Mouse (Mus musculus) frontal cortex, postnatal 10 days (tissue): Measurements from ENCODE around the gene Bola3.

Source experiments
- DNase-seq, 2 experiments: peaks; one replicate each; pipeline ENCODE4 v3.0.0; 2022; ENCODE audit warnings: low spot score in 2 of 2, mixed read lengths in 1 of 2

Bola3 gene

DNA sequence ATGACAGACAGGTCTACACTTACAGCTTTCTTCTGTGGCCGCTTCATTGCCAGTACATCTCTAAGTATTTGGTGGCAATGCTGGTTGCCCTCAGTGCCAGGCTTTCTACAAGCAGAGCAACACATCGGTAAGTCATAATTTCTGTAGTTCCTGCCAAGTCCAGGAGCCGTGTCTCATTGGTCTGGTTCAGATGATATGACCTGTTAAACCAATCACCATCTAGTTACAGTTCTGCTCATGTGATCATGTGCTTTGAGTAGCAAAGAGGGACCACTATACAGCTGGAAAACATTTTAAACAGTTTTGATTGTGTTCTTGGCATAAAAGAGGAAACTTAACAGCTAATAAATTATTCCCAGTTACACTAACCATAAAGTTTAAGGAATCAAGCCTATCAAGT lies 1.0 kb upstream of the Bola3 start:
- DNase-seq = no peak

DNA sequence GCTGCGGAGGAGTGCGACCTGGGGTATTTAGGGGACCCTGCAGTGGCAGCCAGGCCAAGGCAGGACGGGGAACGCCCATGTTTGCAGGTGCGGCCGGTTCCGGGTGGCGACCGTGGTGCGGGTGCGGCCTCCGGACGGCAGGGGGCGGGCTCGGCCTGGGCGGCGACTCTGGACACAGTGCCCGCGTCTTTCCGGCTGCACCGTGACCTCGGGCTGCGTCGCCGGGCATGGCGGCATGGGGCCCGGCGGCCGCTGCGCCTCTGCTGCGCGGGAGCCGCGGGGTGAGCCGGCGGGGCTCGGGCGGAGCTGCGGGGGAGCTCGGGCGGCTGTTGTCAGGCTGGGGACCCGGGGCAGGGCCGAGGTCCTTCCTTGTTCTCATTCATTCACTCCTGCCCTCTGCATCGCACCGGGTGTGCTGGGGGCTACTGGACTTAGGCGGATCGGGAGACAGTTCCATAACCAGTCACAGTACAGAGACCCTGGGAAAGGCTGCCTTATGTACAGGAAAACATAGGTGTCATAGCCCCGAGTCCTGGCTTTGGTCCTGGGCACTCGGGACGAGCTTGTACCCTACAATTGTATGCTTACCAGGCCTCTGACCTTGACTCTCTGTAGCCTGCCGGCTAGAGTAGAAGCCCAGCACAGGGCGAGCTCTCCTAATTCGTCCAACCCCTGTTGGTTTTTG lies 469 bp downstream of the Bola3 start:
- peak; percentile 73 to 85 for DNase-seq

DNA sequence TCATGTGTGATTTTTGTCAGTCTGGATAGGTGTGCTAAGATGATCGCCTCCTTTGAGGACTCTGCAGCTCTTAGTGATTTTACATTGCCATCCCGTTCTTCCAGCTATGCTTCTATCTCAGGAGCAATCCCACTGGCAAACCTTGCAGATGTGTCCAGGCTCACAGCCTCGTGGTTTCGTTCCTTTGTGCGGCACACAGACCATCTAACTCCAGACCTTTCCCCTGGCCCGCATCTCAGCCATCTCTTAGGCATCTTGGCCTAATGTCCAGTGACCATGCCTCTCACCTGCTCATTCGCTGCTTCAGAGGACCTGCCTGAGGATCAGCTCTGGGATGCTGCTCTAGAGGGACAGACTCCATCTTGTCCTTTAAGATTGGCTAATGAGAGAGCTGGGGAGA lies 1.2 kb downstream of the Bola3 start:
- DNase-seq = no peak

DNA sequence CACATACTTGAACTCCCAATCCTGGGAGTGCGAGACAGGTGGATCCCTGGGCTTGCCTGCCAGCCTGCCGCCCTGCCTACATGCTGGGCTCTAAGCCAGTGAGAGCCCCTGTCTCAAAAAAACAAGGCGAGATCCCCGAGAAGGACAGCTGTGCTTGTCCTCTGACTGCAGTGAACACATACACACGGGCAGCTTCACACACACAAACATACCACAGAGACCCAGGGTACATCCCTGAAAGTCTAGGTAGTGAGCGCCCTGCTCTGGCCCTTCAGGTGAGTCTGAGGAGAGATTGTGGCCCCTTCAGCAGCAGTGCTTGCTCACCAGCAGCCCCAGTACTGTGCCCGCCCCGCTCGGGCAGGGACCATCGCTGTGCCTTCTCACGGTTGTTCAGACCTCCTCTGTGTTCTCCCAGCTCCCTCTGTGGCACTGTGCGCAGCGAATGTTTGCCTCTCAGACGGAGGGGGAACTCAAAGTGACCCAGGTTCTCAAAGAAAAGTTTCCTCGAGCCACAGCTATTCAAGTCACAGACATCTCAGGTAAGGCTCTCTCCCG lies 2.0 kb downstream of the Bola3 start:
- DNase-seq = no peak

DNA sequence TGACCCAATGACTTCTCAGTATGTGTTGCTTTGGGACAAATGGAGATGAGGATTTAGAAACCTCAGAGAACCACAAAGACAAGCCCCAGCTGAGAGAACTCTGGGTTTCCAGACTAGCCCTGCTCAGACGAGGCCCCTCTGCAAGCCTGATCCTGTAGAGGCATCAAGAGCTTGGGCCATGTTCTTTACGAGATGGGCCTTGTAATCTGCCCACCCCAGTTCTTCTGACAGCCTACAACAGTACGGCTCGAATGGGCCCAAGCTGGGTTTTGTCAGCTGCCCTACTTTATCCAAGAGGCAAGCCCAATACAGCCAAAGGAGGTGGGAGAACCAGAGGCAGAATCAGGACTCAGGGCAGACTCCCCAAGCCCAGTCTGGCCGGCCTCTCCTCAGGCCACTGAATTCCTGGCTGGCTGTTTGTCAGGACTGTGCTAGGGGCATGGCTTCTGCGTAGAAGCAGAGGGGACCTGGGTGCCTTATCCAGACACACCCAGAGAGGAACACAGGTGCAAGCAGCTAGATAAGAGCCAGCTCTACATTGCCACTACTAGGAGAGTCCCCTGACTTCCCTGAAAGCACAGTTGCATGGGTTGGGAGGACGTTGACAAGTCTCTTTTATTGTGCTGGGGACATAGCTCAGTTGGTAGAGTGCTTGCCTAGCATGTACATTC lies 2.7 kb downstream of the Bola3 start:
- no peak for DNase-seq

DNA sequence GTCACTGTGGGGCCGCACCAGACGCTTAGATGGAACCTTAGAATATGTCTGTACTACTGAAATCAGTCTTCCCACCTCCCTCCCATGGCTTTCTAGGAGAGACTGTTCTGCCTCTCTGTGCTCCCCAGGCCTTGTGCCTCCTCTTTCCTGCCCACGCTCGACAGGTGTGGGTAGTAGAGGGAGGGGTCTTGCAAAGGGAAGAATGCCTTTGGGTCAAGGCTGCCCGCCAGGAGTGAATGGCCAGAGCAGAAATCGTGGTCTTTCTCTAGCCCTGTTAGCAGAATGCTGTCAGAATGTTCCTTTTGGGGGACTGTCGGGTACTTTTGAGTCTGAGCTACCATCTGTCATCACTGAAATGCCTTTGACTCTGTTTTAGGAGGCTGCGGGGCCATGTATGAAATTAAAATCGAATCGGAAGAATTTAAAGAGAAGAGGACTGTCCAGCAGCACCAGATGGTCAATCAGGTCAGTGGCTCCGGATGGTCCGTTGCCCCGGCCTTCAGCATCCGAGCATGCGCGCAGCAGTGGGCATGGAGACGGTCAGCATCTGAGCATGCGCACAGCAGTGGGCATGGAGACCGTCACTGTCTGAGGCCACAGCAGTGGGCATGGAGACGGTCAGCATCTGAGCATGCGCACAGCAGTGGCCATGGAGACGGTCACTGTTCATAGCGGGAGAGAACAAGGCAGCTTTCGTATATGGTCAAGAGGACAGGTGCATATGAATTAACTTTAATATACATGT lies 3.9 kb downstream of the Bola3 start:
- DNase-seq = peak in 1 of 2 experiments; percentile 28

DNA sequence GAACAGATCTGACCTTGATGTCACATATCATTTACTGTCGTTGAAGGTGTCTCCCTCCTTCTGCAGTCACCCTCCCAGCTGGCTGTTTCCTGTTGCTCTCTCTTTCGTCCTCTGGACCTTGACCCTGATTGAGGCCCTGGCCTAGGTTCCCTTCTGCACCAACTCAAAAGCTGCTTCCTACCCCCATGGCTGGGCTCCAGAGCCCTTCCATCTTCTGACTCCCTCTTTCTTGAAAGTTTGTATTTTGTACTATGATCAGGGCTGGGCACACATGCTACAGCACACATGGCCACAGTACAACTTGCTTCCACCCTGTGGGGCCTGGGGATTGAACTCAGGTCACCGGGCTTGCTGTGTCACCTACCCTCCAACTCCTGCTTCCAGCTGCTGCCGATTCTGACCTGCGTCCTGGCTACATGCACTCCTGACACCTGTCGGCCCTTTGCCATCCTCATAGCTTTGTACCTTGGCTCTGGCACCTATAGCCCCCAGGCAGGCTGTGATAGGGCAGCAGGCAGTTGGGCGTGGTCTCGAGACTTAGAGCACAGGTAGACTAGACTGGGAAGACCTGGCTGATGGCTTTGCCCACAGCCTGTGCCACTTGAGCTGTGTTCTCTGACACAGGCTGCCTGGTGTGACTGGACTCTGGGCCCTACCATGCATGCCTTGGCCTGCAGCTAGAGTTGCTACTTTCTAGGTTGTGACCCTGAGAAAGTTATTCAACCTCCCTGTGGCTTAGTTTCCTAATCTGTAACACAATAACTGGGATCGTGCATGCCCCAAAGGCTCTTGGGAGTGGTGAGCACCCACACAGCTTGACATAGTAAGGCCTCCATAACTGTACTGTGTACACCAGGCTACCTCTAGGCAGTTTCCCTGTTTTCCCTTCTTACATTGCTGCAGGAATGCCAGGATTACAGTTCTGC lies 6.2 kb downstream of the Bola3 start:
- no peak for DNase-seq

DNA sequence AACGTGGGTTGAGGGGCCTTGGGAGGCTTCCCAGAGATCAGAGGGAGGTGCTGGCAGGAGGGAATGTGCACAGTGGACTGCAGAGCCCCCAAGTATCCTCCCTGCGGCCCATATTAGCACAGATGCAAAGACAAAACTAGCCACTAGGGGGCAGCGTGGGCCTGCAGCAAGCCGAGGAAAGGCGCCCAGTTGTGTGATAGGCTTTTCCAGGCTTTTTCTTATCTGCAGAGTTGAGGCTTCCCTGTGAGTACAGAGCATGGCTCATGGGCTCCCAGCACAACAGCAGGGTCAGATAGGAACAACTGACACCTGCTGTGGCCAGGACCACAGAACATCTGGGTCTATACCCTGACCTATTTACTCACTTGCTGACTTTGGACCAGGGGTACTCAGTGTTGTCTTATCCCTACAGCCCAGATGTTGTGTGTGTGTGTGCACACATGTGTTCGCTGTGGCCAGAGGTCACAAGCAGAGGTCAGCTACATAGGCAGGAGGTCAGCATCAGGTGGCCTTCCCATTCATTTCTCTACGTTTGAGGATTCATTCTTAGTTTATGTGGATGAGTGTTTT lies 7.7 kb downstream of the Bola3 start:
- DNase-seq = peak in 1 of 2 experiments; percentile 81

DNA sequence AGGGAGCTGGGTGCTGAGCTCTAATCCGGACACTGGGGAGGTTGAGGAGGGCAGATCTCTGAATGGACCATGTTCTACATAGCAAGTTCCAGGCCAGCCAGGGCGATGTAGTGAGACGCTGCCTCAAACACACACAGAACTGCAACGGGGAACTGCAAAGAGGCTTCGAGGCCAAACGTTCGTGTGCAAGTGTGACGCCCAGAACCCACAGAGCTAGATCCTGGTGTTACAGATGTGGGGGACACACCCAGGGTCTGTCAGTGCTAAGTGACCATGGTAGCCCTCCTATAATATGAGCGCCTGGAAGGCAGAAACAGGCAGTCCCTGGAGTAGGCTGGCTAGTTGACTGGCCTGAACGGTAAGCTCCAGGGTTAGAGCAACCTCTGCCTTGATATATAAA lies 8.5 kb downstream of the Bola3 start:
- no peak for DNase-seq

DNA sequence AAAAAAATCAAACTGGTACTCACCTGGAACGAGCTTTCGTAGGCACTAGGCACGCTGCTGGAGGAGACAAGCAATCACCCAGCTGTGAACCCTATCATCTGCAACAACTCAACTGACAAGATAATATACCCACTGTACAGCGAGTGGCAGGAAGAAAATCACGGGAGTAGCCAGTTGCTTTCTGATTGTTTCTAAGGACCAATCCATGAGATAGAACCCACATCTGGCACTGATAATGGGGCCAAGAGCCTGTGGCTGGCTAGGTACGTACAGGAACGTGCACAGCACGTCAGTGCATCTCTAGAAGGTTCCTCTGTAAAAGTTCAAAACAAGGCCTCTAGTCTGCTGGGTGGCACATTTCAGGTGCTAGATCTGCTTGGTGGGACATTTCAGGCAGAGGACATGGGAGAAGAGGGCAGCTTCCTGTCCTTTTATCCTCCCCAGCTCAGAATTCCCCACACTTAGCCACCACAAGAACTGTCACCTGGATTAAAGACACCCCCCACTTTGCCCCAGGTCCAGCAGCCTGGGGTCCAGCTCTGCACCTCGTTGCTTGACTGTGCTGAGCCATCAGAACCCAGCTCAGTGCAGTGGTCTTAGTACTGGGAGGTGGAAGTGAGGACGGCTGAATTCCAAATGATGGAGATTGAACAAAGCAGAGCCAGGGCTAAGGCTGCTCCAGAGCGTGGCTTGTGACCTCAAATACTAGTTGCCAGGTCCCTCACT lies 12.7 kb downstream of the Bola3 start:
- no peak for DNase-seq

DNA sequence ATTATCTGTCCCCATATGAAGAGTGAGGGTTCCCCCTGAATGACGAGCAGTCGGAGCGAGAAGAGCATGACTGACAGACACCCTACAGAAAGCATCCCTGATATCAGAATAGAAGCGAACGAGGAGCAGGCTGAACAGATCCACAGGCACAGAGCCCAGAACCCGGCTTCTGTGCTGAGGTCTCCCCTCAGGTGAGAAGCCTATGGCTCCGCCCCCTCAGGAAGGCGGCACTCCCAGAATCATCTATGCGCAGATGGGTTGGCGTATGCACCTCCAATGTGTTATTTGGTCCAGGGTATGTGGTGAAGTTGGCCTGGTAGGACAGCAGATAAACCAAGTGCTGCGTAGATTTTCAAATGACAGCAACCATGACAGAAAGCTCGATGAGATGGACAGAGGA lies 14.1 kb downstream of the Bola3 start:
- no peak for DNase-seq

DNA sequence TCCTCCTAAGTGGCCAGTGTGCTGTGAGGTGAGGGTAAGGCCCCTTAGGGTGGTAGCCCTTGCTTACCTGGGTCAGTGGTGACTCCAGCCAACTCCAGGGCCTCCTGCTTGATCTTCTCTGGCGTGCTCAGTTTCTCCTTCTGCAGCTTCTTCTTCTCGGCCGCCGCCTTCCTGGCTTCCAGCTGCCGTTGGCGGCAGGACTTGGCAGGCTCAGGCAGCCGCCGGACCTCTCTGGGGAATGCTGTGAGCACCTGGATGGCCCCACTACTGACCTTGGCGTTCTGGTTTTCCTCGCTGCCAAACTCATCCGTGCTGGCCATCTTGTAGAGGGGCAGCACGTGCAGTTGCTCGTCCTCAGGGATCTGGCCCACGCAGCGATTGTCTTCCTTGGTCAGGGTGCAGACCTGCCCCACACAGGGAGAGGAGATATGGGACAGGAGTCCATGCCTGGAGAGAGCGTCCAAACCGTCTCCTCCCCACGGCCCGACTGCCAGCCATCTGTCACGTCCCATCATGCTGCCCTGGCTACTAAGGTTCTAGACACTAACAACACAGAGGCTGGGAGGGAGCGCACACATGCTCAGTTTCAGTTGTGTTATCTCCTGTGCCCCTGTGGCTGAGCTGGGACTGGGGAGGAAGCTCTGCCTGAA lies 21.5 kb downstream of the Bola3 start:
- DNase-seq = no peak

DNA sequence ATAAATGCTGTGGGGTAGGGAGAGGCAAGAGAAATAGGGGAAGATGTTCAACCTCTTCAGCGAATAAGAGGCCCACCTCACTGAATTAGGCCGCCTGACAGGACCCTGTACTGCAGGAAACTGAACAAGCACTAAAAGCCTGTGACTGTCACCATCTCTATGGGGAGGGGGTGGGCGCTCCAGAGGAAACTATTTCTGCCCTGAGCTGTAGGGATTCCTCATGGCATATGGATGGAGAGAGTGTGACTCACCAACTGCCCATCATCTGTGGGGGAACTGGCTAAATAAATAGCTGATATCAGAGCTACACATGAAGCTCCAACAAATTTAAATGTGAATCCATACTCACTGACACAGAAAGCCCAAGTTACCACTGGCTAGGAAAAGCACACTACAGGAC lies 22.4 kb downstream of the Bola3 start:
- DNase-seq = no peak

DNA sequence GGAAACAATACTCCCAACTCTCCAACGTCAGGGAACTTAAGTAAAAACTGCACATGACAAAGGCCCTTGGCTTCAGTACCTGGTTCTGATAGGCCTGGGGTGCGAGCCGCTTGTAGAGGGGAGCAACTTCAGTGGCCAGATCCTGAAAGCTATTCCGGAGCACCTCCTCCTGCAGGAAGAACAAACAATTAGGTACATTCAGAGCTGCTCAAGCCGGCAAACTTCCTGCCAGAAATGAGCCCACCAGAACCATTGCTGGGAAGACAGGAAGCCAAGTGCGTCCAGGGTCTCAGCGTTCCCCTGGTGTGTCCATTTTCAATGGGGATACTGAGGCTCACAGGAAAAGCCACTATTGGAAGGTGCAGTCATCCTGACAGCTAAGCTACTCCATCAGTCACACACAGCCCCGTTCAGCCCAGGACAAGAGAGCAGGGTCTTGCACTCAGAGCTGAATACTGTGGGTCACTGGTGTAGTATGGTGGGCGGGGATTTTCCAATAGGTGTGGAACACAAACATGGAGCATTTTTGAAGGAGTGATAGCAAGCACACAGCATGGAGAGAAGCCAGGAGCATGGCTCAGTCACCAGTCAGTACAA lies 24.9 kb downstream of the Bola3 start:
- DNase-seq = no peak

DNA sequence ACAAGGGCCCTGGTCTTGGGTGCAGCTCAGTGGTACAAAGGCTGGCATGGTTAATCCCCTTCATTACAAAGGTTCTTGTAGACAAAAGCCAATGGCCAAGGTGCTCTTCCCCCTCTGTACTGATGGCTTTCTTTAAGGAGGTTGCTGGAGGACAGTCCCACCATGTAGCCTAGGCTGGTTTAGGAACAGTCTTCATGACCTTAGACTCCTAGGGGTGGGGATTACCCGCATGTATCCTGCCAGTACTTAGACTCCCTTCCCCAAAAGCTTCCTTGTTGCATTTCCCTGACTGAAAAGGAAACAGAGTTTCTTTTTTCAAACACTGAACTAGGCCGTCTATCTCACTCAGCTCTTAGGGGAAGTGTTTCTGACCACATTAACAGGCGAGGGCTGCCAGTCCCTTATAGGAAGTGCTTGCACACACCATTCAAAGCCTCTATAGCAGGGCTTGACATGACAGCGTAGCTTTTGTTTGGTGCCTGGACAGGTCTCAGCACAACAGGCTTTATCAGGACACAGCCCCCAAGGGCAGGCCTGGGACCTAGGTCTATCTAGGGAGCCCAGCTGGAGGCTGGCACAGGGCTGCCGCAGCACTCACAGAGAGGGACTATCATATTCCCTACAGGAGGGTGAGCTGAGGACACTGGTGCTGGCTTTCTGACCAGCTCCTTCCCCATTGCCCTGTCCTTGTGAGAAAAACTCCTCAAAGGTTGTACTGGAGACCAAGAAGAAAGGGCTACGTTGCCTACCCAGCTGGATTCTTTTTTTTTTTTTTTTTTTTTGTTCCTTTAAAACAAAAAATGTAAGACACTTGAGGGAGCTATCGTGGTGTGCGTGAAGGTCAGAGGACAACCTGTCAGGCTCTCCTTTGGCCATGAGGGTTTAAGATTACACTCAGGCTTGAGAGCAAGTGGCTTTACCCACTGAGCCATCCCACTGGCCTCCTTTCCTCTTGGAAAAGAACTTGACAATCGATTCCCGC lies 32.9 kb downstream of the Bola3 start:
- no peak for DNase-seq

DNA sequence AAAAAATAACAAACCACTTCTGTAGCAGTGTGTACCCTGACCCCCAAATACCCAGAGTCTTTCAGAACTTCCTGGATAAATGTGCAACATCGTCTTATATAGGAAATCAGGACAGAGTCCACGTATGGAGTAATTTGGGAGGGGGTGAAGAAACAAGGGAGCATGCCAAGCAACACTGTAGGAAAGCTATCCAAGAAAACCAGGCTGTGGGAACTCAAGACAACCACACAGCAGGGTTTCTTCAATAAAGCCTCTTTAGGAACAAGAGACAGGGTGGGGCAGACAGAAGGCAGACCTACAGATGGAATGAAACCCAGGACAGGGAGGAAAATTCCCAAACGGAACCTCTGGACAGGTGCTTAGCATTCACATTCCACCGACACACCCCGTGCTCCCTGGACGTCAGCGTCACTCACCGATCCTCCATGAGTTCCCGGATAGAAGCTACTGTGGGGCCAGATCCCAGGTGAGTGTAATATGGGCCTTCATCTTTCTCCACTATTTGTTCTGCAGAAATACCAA lies 36.7 kb downstream of the Bola3 start:
- no peak for DNase-seq

DNA sequence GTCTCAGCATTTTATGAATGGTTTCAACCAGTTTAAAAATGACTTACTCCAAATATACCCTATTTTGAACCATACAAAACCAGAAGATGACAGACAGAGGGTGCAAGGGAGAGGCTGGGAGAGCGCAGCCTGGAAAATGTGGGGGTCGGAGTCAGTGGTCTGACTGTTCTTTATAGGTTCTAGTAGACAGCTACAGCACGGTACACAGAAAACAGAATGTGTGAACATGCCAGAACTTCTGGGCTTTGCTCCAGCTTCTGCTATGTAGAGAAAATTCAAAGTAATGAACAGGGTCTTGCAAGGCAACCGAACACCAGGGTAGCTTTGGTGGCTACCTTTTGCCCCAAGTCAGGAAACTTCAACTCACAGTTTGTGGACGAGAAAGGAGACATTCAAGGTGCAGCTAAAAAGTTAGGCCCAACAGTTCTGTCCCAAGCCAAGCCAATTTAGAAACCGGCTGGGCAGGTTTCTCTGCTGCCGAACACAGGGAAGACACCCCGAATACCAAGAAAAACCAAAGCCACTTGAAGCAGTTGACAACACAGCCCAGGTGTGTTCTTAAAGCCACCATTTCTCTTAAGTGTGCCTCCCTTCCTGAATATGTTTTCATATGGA lies 43.3 kb downstream of the Bola3 start:
- no peak for DNase-seq

DNA sequence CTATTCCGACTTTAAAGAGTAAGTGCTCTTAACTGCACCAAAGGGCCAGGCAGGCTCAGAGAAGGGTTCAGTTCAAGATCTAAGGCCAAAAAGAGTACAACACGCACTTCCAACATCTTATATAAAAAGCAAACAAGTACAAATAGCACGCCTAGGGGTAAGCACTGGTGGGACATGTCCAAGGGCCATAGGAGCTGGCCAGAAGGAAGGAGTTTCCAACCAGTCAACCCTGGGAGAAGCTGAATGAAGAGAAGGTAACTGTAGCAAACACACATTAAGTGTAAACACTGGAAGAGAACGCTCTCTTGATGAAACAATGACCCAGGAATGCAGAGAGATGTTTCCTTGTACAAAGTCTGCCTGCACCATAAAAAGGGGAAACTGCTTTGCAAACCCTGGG lies 45.2 kb downstream of the Bola3 start:
- no peak for DNase-seq
